9 mouse cellular contexts compared by ENCODE assay signal in genomic region chr11:119043761-119044550, GRCm38 (mm10). TPM values are rescaled to one million over a fixed set of nuclear protein-coding genes. Genes with fewer than 3 reads are reported as not detected.
A peak's percentile ranks its signal among the peaks of the same experiment; 100 is the strongest.
DNase-seq lines count a peak whose midpoint lies in the region; ATAC-seq and TF ChIP-seq lines count a peak whose summit lies in the region.
"Had no signal": no experiment of that assay in that cellular context is flagged by ENCODE, and none has a peak within 500 bp of the region (broad histone marks: within the 10 kb centered on the region; RNA-seq: fewer than 3 reads in every experiment).

No protein-coding gene starts in this region.

- peaks cover 4% of the 10 kb centered on the region for H3K79me2 ChIP-seq in MEL (ENCODE audit: control insufficient read depth, insufficient read depth, low read length, poor library complexity)

- TF ChIP-seq POLR2A in kidney, adult 2 months (IDR thresholded peaks at IDR 0.05; ENCODE audit: low read depth, low read length): no peak
- TF ChIP-seq POLR2A in MEL (IDR thresholded peaks at IDR 0.05; ENCODE audit: control insufficient read depth in 1 of 2, insufficient read depth in 1 of 2, low read depth in 1 of 2, low read length in 2 of 2, poor library complexity in 1 of 2): no peak

- ATAC-seq in liver, embryonic 14.5 days (ENCODE audit: insufficient read depth): no peak

- 15% methylated on average over 10 of the region's 10 CpGs for WGBS in kidney, adult 2 months
- WGBS in liver, embryonic 14.5 days (ENCODE audit: insufficient replicate concordance): 6% methylated on average over 10 of the region's 10 CpGs

- no peaks in the 10 kb centered on the region for H3K9me3 ChIP-seq in MEL (replicated peaks; ENCODE audit: insufficient read depth, low read length)
- H3K9me3 ChIP-seq in liver, embryonic 14.5 days (ENCODE audit: control insufficient read depth, low read length): no peaks in the 10 kb centered on the region

- DNase-seq in kidney, adult 2 months: no peak
- no peak for DNase-seq in kidney, adult 9 months
- DNase-seq in MEL (ENCODE audit: low read depth, low spot score): peak; percentile 38
- DNase-seq in embryo, embryonic 10.5 days (ENCODE audit: low spot score): peak; percentile 79
- no peak for DNase-seq in liver, embryonic 14.5 days (ENCODE audit: low read depth in 3 of 3, low spot score in 3 of 3)
- no peak for DNase-seq in testis, postnatal 10 days (ENCODE audit: low spot score)
- DNase-seq in natural killer cell, adult 2 months (ENCODE audit: low spot score in 2 of 2): no peak
- no peak for DNase-seq in left cerebral cortex, adult 9 months (ENCODE audit: low spot score in 2 of 2)

- H3K36me3 ChIP-seq in kidney, adult 2 months (ENCODE audit: control insufficient read depth, insufficient read depth, low read length): no peaks in the 10 kb centered on the region
- peaks cover 0 to 9% of the 10 kb centered on the region in 2 experiments; a peak in 2 of 4 replicates for H3K36me3 ChIP-seq in MEL (ENCODE audit: control insufficient read depth in 1 of 2, insufficient read depth in 2 of 2, low read length in 2 of 2)
- peaks cover under 1% of the 10 kb centered on the region; the same call in 1 of the 2 replicates for H3K36me3 ChIP-seq in liver, embryonic 14.5 days (replicated peaks; ENCODE audit: control insufficient read depth, insufficient read depth, low read depth)

- peaks cover 9% of the 10 kb centered on the region for H3K27me3 ChIP-seq in kidney, adult 2 months (replicated peaks; ENCODE audit: control insufficient read depth, insufficient read depth, low read length)
- H3K27me3 ChIP-seq in MEL (ENCODE audit: control insufficient read depth in 1 of 2, insufficient read depth in 2 of 2, low read length in 2 of 2): no peaks in the 10 kb centered on the region; a peak in 3 of 4 replicates
- peaks cover 94% of the 10 kb centered on the region for H3K27me3 ChIP-seq in liver, embryonic 14.5 days (ENCODE audit: control insufficient read depth, insufficient read depth, low read length)

- H3K4me1 ChIP-seq in kidney, adult 2 months (ENCODE audit: control insufficient read depth, insufficient read depth, low read length): peaks cover 26% of the 10 kb centered on the region
- peaks cover 0 to 10% of the 10 kb centered on the region in 2 experiments; a peak in 3 of 4 replicates for H3K4me1 ChIP-seq in MEL (ENCODE audit: control insufficient read depth in 1 of 2, insufficient read depth in 2 of 2, low read length in 2 of 2)
- H3K4me1 ChIP-seq in liver, embryonic 14.5 days (replicated peaks; ENCODE audit: control insufficient read depth in 2 of 2, insufficient read depth in 2 of 2, low read length in 1 of 2): peaks cover 4 to 9% of the 10 kb centered on the region in 2 experiments; a peak in 3 of 4 replicates

- H3K27ac ChIP-seq in kidney, adult 2 months (ENCODE audit: insufficient read depth, low read depth, low read length): no peak overlapping the region
- no peak overlapping the region for H3K27ac ChIP-seq in MEL (ENCODE audit: control insufficient read depth, low read depth, low read length)
- no peak overlapping the region for H3K27ac ChIP-seq in liver, embryonic 14.5 days

- TF ChIP-seq CTCF in kidney, adult 2 months (conservative IDR thresholded peaks at IDR 0.05; ENCODE audit: insufficient read depth, insufficient read length, low read depth, low read length): peak; percentile 57
- TF ChIP-seq CTCF in MEL (IDR thresholded peaks at IDR 0.05 in 2 of 3, conservative IDR thresholded peaks at IDR 0.05 in 1 of 3; ENCODE audit: control insufficient read depth in 1 of 3, insufficient read depth in 1 of 3, low read depth in 2 of 3, low read length in 3 of 3, poor library complexity in 1 of 3, severe bottlenecking in 1 of 3): peak; percentile 42 to 58 (median 57)
- peak; percentile 53 for TF ChIP-seq CTCF in liver, embryonic 14.5 days (IDR thresholded peaks at IDR 0.05; ENCODE audit: low read depth)

- H3K9ac ChIP-seq in MEL (ENCODE audit: control insufficient read depth, low read depth, low read length, poor library complexity, severe bottlenecking): no peak overlapping the region
- no peak overlapping the region for H3K9ac ChIP-seq in liver, embryonic 14.5 days (replicated peaks)

- no peak overlapping the region for H3K4me3 ChIP-seq in kidney, adult 2 months (ENCODE audit: insufficient read depth, low read depth, low read length)
- H3K4me3 ChIP-seq in MEL (ENCODE audit: control insufficient read depth in 1 of 2, insufficient read depth in 1 of 2, low read depth in 2 of 2, low read length in 2 of 2): no peak overlapping the region
- H3K4me3 ChIP-seq in liver, embryonic 14.5 days (ENCODE audit: insufficient read depth in 1 of 2, low read depth in 2 of 2, low read length in 2 of 2): no peak overlapping the region

- TF ChIP-seq RAD21 in MEL (IDR thresholded peaks at IDR 0.05; ENCODE audit: low read depth, low read length): peak; percentile 36

- no peak for TF ChIP-seq EP300 in MEL (IDR thresholded peaks at IDR 0.05; ENCODE audit: low read depth in 1 of 2, low read length in 2 of 2)
- TF ChIP-seq EP300 in liver, embryonic 14.5 days (IDR thresholded peaks at IDR 0.05; ENCODE audit: low read depth): no peak

- no peak overlapping the region for H3K4me2 ChIP-seq in liver, embryonic 14.5 days (ENCODE audit: low read depth)

TF ChIP-seq in MEL, 35 proteins besides CTCF, POLR2A, EP300 and RAD21:
- TF ChIP-seq SMC3 (IDR thresholded peaks at IDR 0.05; ENCODE audit: low read depth, low read length) (peak; percentile 49), MAFK (IDR thresholded peaks at IDR 0.05; ENCODE audit: borderline replicate concordance, low read depth, low read length) (no peak)
TF ChIP-seq in MEL: peak in this region for 1.

RNA-seq across cellular contexts. Expression of gene Cbx8, which starts 3.2 kb away (rescaled TPM):
- 2.1 and 2.7 TPM in 2 replicates for polyA plus RNA-seq in kidney, adult 2 months (2012; rRNA removed)
- 5.3 and 5.7 TPM in 2 replicates for total RNA-seq in MEL (2012; rRNA removed)
- 10 to 100 TPM in 1 of 2 experiments, not detected in 1; 11.3 TPM for polyA plus RNA-seq in MEL (2012; ENCODE audit: insufficient read depth in 1 of 2, insufficient read length in 2 of 2, low read depth in 1 of 2, low replicate concordance in 2 of 2, missing spikeins in 1 of 2)
- 0.64 and 0.95 TPM in 2 replicates for polyA plus RNA-seq in liver, embryonic 14.5 days (2012; rRNA removed)
- polyA plus RNA-seq in liver, embryonic 14.5 days (2014; fragmentation: Nextera tagmentation; extraction: Ambion mirVana): 1.6 and 2.1 TPM in 2 replicates

RNA-seq across cellular contexts. Expression of gene Cbx2, which starts 21.2 kb away (rescaled TPM):
- polyA plus RNA-seq in kidney, adult 2 months (2012; rRNA removed): 3.5 and 3.9 TPM in 2 replicates
- total RNA-seq in MEL (2012; rRNA removed): 11.8 and 13.1 TPM in 2 replicates
- polyA plus RNA-seq in MEL (2012; ENCODE audit: insufficient read depth in 1 of 2, insufficient read length in 2 of 2, low read depth in 1 of 2, low replicate concordance in 2 of 2, missing spikeins in 1 of 2): 10 to 100 TPM in 1 of 2 experiments, not detected in 1; 13.3 TPM
- polyA plus RNA-seq in liver, embryonic 14.5 days (2012; rRNA removed): 1.4 and 1.7 TPM in 2 replicates
- 1.8 and 2.4 TPM in 2 replicates for polyA plus RNA-seq in liver, embryonic 14.5 days (2014; fragmentation: Nextera tagmentation; extraction: Ambion mirVana)

RNA-seq across cellular contexts. Expression of gene Cbx4, which starts 42.1 kb away (rescaled TPM):
- polyA plus RNA-seq in kidney, adult 2 months (2012; rRNA removed): 9.3 and 10.6 TPM in 2 replicates
- total RNA-seq in MEL (2012; rRNA removed): 8.0 and 8.1 TPM in 2 replicates
- polyA plus RNA-seq in MEL (2012; ENCODE audit: insufficient read depth in 1 of 2, insufficient read length in 2 of 2, low read depth in 1 of 2, low replicate concordance in 2 of 2, missing spikeins in 1 of 2): 10 to 100 TPM in 1 of 2 experiments, not detected in 1; 22.6 TPM
- 1.8 and 3.3 TPM in 2 replicates for polyA plus RNA-seq in liver, embryonic 14.5 days (2012; rRNA removed)
- 1.6 and 2.0 TPM in 2 replicates for polyA plus RNA-seq in liver, embryonic 14.5 days (2014; fragmentation: Nextera tagmentation; extraction: Ambion mirVana)

RNA-seq across cellular contexts. Expression of gene Enpp7, which starts 56.0 kb away (rescaled TPM):
- polyA plus RNA-seq in kidney, adult 2 months (2012; rRNA removed): not detected in 2 replicates
- total RNA-seq in MEL (2012; rRNA removed): not detected in 2 replicates
- not detected for polyA plus RNA-seq in MEL (2012; ENCODE audit: insufficient read depth in 1 of 2, insufficient read length in 2 of 2, low read depth in 1 of 2, low replicate concordance in 2 of 2, missing spikeins in 1 of 2)
- polyA plus RNA-seq in liver, embryonic 14.5 days (2012; rRNA removed): not detected in 2 replicates
- polyA plus RNA-seq in liver, embryonic 14.5 days (2014; fragmentation: Nextera tagmentation; extraction: Ambion mirVana): not detected in 2 replicates
- polyA plus RNA-seq: neural tube, embryonic 14.5 days had no signal

Comparison
In these comparisons a context has a peak if more than half of its experiments do, and no peak if none do; other contexts are left out.
1. DNase-seq: peak in MEL (single experiment) and embryo, embryonic 10.5 days (single experiment); none in kidney, adult 2 months (single experiment), kidney, adult 9 months (single experiment), liver, embryonic 14.5 days (0 of 3), testis, postnatal 10 days (single experiment), natural killer cell, adult 2 months (0 of 2) and left cerebral cortex, adult 9 months (0 of 2).
2. Peak in every context shown above with its lines, with median percentiles within 50 percentile points of each other: CTCF ChIP-seq.